Mouse (Mus musculus) adrenal gland, postnatal 10 days (tissue): ENCODE measurements around the gene Lrrc1. TPM values are rescaled to one million over a fixed set of nuclear protein-coding genes. Genes with fewer than 3 reads are reported as not detected.

ENCODE experiments used
- DNase-seq: peaks from one replicate; pipeline ENCODE4 v3.0.0; 2021; ENCODE audit warnings: mixed read lengths
- total RNA-seq, 2 experiments: library from RNA; stranded (reverse); gene quantifications; 2 replicates each; pipeline ENCODE4 v1.2.3; 2021

Lrrc1 gene
- total RNA-seq, 2 experiments from 2014 or later, result 10.8 to 14.6 TPM

GRCm38 (mm10) chr9:77463195-77463594, 81.5 kb downstream of the Lrrc1 start:
- no peak for DNase-seq

- DNase-seq, result no peak
Observed at GRCm38 (mm10) chr9:77461371-77461915, 83.2 kb downstream of the Lrrc1 start.

DNA sequence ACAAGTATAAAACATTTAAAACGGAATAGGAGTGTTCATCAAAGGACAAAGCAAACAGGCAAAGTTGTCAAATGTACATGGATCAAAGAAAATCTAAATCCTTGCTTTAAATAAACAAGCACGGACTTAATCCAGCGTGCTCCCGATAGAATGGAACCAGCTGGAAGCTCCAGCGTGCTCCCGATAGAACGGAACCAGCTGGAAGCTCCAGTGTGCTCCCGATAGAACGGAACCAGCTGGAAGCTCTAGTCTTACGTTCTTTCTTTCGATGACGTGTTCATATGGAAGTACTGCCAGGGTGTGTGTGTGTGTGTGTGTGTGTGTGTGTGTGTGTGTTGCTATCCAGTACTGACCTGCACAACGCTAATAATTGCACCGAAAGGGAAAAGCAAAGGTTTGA, 84.3 kb downstream of the Lrrc1 start:
- DNase-seq, result no peak

DNA sequence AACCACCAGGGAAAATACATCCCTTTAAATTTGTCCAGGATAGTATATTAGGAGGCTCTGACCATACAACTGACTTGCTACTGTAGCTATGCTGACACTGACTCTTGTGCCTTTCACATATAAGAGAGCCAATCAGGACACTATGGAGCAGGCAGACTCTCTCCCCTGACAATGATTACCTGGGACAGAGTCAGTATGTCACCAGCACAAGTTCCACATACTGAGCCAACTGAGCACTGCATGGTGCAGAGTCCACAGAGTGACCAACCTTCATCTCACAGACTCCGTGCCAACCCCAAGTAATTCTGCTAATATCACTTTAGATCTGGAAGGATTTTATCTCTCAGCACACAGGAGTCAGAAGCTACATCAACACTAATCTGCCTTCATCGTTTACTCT, 85.3 kb downstream of the Lrrc1 start:
- DNase-seq, result no peak

GRCm38 (mm10) chr9:77456169-77456826, 88.4 kb downstream of the Lrrc1 start:
- DNase-seq, result no peak

GRCm38 (mm10) chr9:77455439-77456168, 89.1 kb downstream of the Lrrc1 start:
- no peak for DNase-seq

DNA sequence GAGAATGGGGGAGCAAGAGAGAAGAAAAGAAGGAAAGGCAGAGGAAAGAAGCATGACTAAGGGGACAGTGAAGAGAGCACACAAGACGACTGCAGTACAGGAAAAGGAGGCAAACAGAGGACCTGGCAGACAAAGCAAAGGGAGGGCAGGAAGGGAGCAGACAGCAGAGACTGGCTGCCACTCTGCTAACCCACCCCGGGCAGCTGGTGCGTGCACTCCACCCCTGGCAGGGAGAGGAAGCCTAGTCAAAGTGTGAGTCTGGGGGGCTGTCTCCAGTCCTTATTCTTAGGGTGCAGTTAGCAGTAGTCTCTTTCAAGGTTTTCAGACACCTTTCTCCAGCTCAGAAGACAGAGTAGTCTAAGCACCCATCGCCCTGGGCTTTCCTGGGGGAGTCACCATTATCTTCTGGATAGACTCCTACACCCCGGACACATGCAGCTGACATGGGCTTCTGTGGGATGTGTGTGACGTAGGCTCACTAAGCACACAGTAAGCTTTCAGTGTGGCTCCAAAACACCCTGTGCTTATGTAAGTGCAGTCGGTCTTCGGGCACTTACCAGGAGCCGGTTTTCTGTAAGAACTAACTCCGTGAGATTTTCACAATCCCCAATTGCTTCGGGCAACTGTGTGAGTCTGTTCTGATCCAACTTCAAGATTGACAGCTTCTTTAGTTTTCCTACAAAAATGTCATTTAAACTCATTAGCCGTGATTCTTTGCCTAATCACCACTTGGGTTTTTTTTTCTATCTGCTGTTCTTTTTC, 92.4 kb downstream of the Lrrc1 start:
- DNase-seq, result no peak

DNA sequence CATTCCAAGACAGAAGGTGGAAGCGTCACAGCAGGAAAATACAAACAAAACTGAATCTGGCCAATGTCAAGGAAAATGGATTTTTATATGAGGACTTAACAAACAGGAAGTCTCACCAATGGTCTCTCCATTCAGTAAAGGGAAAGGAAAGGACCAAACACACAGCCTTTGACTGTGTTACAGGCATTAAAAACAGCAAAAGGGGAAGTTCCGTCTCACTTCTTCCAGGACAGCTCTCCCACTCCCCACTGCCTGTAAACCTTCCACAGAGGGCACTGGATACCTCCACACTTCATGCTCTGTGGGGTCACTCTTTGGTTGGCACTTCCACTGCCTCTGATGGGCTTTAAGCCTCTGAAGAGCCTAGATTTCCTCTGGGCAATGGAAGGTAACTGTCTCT, 94.2 kb downstream of the Lrrc1 start:
- no peak for DNase-seq

GRCm38 (mm10) chr9:77444876-77445275, 99.8 kb downstream of the Lrrc1 start:
- no peak for DNase-seq

DNA sequence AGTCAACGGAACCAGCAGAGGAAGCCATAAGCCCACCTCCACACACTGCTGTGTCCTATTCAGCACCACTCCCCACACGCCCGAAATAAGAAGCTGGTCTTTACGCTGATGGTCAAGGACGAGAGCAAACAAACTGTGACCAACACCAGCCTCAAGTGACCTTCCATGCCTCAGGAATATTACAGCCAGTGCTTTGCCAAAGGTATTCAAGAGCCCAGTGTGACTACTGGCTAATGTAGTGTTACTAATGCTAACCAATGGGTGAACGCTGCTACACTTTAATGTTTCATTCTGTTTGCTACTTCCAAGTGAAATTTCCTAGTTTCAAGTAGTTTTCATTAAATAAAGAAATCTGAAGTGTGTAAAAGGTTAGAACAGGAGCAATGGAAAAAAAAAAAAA, 105.3 kb downstream of the Lrrc1 start:
- peak; percentile 19 for DNase-seq

DNA sequence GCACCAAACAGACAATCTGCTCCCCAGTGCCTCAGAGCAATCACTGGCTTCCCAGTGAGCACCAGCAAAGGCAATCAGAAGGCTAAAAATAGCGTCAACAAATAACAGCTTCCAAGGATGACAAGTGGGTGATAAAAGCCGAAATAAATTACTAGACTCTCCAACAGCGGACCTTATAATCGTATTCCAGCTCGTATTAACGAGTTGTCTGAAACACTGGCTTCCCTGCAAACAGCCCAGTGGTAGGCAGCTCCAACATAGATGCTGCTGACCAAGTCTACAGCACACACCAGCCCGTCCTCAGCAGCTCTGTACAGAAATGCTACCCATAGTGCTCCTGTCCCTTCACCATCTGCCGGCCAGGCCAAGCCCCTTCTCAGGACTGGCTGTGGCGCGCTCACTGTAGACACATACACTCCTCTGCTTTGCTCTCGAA, 105.8 kb downstream of the Lrrc1 start:
- peak; percentile 24 for DNase-seq

GRCm38 (mm10) chr9:77437131-77437530, 107.5 kb downstream of the Lrrc1 start:
- DNase-seq, result no peak

DNA sequence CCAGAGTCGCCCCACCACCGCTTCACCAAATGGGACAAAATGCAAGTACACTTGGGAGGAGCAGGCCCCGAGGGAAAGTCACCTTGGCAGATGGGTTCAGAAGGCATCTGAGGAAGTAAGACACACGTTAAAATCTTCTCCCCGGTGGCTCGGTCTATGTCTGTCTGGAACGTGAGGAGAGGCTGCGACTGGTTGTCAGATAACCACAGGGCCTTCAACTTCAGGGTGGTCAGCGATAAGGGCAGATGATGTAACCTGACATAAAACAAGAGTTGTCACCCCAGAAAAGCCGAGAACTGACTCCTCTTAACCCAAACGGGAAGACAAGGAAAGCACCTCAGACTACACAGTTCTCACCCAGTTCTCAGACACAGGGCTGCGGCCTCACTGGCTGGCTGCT, 109.7 kb downstream of the Lrrc1 start:
- no peak for DNase-seq

DNA sequence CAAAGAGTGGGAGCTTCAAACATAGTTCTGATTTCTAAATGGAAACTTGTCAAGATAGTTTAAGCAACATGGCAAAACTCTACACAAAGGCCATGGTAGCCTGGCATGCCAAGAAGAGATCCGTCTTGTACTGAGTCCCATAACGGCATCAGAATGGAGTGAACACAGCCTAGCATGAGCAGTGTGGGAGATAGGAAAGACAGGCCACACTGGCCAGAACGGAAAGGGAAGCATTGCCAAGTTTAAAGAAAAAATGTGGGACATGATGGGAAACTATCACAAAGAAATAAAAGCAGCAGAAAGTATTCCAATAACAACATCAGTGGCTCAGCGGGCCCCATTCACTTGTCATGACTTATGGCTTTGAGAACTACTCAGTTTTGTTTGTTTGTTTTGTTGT, 111.2 kb downstream of the Lrrc1 start:
- DNase-seq, result no peak

- DNase-seq, result no peak
Observed at GRCm38 (mm10) chr9:77432030-77432429, 112.6 kb downstream of the Lrrc1 start.

- no peak for DNase-seq
Observed at GRCm38 (mm10) chr9:77430413-77431087, 114.1 kb downstream of the Lrrc1 start.

DNA sequence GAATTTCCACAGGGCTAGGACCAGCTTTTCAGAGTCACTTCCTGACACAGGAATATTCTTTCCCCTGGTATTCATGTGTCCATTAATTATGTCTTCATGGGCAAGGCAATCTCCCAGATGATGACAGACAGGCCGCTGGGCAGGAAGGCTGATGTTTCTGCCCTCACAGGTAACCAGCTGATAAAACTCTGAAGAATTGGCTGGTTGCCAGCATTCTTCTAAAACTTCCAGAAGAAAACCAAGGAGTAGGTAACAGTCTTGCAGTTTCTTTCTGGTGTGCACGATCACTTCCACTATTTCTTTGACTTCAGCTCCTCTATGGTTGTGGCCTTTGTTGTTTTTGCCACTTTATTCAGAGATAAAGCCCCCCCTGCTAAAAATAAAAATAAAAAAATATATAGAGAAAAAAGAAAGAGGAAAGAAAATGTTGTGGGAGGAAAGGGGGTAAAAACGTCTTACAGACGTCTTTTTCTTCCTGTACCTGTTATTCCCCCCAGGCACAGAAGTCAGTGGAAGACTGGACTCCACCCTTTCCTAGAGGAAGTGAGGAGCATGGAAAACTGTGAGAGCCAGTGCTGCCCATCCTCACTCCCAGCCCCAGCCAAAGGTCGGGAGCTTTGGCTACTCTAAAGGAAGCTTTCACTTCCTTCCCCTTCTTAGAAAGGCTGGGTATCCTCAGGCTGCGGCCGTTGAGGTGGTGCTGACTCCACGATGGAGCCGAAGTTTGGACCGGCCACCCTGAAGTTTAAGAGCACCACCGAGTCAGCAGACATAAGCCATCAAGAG, 115.2 kb downstream of the Lrrc1 start:
- DNase-seq, result no peak

DNA sequence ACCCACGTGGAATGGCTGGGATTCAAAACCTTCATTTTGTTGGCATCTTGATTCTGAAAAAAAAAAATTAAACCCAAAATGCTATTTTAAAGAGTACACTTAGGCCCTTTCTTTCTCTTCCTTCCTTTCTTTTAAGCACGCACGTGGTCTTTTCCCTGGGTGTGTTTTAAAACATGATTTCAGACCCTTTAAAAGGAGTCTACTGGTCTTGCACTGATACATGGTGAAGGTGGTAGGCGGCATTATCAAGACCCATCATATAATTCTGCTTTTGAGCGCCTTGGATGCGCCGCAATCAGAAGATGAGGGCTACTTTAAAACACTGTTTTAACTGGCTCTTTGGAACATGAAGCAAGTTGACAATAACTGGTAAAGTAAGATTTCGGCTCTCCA, 115.9 kb downstream of the Lrrc1 start:
- no peak for DNase-seq

- no peak for DNase-seq
Observed at GRCm38 (mm10) chr9:77428115-77428747, 116.4 kb downstream of the Lrrc1 start.

DNA sequence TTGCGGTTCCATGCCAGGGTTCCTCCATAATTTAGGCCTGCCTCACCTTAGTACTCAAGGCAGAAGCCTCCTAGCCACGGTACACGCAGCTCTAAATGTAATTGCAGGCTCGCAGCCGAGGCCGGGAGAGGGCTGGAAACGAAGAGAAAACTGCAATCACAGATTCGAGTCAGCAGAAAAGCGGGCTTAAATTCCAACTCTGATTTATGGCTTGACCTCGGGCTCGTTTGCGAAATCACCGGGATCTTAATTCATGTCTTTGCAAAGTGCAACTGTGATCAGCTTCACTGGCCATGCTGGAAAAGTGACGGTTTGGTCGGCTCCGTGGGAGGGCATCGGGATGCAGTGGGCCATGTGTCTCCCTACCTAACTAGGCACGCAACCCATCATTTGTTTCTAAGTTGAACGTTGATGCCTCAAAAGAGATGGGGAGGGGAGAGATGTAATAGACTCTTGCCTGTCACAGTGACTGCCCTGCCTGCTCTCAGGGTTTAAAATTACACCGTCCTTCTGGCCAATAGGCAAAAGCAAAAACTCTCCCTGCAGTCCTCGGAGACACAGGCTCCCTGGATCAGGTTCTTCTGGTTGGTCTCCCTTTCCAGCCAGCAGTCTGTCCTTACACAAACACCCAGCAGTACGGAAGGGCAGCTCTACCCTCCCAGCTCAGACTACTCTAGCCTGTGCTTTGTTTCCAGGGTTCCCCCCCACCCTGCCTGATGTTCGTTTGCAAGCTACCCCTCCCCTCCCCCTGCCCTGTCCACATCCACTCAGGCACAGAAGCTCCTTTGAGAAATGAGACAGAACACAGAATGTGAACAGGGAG, 117.2 kb downstream of the Lrrc1 start:
- peak; percentile 73 for DNase-seq
